Mouse (Mus musculus) left cerebral cortex, postnatal 14 days (tissue): ENCODE data around the gene Kng2. TPM values are rescaled to one million over a fixed set of nuclear protein-coding genes. Genes with fewer than 3 reads are reported as not detected.
"Not testable (repeated sequence)": the region's sequence is repeated elsewhere in the genome, so short reads cannot be mapped to it uniquely, and the experiment has no call there.

Experiments used
- DNase-seq, 2 experiments: peaks; one replicate each; pipeline ENCODE4 v3.0.0; 2021 to 2022; ENCODE audit warnings: low spot score in 2 of 2, mixed read lengths in 1 of 2
- intact Hi-C: fragments of 180-260 bp; cut with DNase I; formaldehyde crosslinking; loops from one replicate; pipeline ENCODE4 v1.15.1; 2025
- long read RNA-seq, 2 experiments: library from polyadenylated mRNA; stranded (forward); transcript quantifications; one replicate each; pipeline ENCODE4 v2.0.0; 2021
- total RNA-seq, 2 experiments: library from RNA; stranded (reverse); gene quantifications; 2 replicates each; pipeline ENCODE4 v1.2.3; 2021

Kng2 gene
- total RNA-seq, result not detected
- long read RNA-seq, experiment 1, result 0 reads
- long read RNA-seq, experiment 2, result 0 reads

- DNase-seq, intact Hi-C loops: not testable (repeated sequence)
Observed at GRCm38 (mm10) chr16:23028966-23029600, at the start of gene Kng2. TSS of gene Kng2 (minus strand) at chr16:23029482.

GRCm38 (mm10) chr16:23077516-23077915 lies 48.2 kb upstream of the Kng2 start:
- DNase-seq, intact Hi-C loops: not testable (repeated sequence)

- intact Hi-C loops, DNase-seq: not testable (repeated sequence)
Observed at GRCm38 (mm10) chr16:23060781-23061325, 31.6 kb upstream of the Kng2 start.

GRCm38 (mm10) chr16:23059630-23060029 lies 30.3 kb upstream of the Kng2 start:
- DNase-seq, intact Hi-C loops: not testable (repeated sequence)

GRCm38 (mm10) chr16:23057668-23058447 lies 28.6 kb upstream of the Kng2 start, which contains the start of gene Kng1:
TSS of gene Kng1 (plus strand) at chr16:23057865.
- DNase-seq, intact Hi-C loops: not testable (repeated sequence)

- intact Hi-C loops, result loop anchor here (1.0 kb wide), 1 partner anchor 170 kb away; no protein-coding TSS in a partner anchor
- DNase-seq, result peak; percentile 25 to 52
Observed at GRCm38 (mm10) chr16:23046319-23046718, 17.0 kb upstream of the Kng2 start.

- DNase-seq, result no peak
- intact Hi-C loops, result no loop called here
Observed at GRCm38 (mm10) chr16:23040876-23041275, 11.6 kb upstream of the Kng2 start.

- intact Hi-C loops, result no loop called here
- DNase-seq, result no peak
Observed at GRCm38 (mm10) chr16:23039281-23039680, 10.0 kb upstream of the Kng2 start.

- DNase-seq, result no peak
- intact Hi-C loops, result no loop called here
Observed at GRCm38 (mm10) chr16:23037744-23038143, 8.5 kb upstream of the Kng2 start.

- intact Hi-C loops, result no loop called here
- DNase-seq, result no peak
Observed at GRCm38 (mm10) chr16:23033673-23034072, 4.4 kb upstream of the Kng2 start.

GRCm38 (mm10) chr16:23030673-23031435 lies 1.6 kb upstream of the Kng2 start:
- intact Hi-C loops, result no loop called here
- no peak for DNase-seq

GRCm38 (mm10) chr16:23027341-23027740 lies 1.9 kb downstream of the Kng2 start:
- intact Hi-C loops, DNase-seq: not testable (repeated sequence)

- DNase-seq, result no peak
- intact Hi-C loops, result no loop called here
Observed at GRCm38 (mm10) chr16:23026582-23026981, 2.7 kb downstream of the Kng2 start.

- intact Hi-C loops, result no loop called here
- no peak for DNase-seq
Observed at GRCm38 (mm10) chr16:23025111-23025510, 4.2 kb downstream of the Kng2 start.

- intact Hi-C loops, DNase-seq: not testable (repeated sequence)
Observed at GRCm38 (mm10) chr16:23020571-23020970, 8.7 kb downstream of the Kng2 start.

- intact Hi-C loops, result not testable (repeated sequence)
- DNase-seq, result peak in 1 of 2 experiments; percentile 17
Observed at GRCm38 (mm10) chr16:23014645-23015044, 14.6 kb downstream of the Kng2 start.

- intact Hi-C loops, DNase-seq: not testable (repeated sequence)
Observed at GRCm38 (mm10) chr16:23013786-23014185, 15.5 kb downstream of the Kng2 start.

GRCm38 (mm10) chr16:22996951-22997350 lies 32.3 kb downstream of the Kng2 start:
- DNase-seq, intact Hi-C loops: not testable (repeated sequence)

- DNase-seq, result peak in 1 of 2 experiments; percentile 7
- intact Hi-C loops, result no loop called here
Observed at GRCm38 (mm10) chr16:22967383-22968030, 61.8 kb downstream of the Kng2 start.
